Mouse (Mus musculus) cerebellum, adult (tissue): ENCODE results near the gene Atrnl1.

Experiments used
- ATAC-seq: cut with Nextera tagmentation; 2 replicates; pipeline ENCODE4 v1.9.2; 2017; ENCODE audit warnings: mild to moderate bottlenecking, moderate library complexity, mixed read lengths; ENCODE audit not compliant: insufficient number of reproducible peaks, low FRiP score, low TSS enrichment

The Atrnl1 gene

GRCm38 (mm10) chr19:57610476-57611261 is at the start of gene Atrnl1:
TSS of gene Atrnl1 (plus strand) at chr19:57611034.
- ATAC-seq, result peak; percentile 55

GRCm38 (mm10) chr19:57561486-57561885 is 49.3 kb upstream of the Atrnl1 start:
- ATAC-seq, result no peak

DNA sequence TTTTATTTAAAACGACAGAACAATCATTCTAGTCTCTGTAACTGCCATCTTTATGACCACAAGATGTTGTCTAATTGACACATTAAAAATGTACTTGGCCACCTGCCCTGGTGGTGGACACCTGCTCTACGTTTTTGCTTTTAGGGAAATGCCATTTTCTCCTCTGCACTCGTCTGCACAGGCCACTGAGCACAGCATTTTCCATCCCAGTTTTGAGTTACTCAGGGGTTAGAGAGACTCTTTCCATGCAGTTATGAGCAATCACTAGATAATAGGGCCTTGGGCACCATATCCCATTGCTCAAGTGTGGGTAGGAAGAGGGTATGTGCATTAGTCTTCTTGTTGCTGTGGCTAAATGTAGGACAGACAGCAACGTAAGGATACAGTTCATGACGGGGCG is 41.8 kb upstream of the Atrnl1 start:
- no peak for ATAC-seq

DNA sequence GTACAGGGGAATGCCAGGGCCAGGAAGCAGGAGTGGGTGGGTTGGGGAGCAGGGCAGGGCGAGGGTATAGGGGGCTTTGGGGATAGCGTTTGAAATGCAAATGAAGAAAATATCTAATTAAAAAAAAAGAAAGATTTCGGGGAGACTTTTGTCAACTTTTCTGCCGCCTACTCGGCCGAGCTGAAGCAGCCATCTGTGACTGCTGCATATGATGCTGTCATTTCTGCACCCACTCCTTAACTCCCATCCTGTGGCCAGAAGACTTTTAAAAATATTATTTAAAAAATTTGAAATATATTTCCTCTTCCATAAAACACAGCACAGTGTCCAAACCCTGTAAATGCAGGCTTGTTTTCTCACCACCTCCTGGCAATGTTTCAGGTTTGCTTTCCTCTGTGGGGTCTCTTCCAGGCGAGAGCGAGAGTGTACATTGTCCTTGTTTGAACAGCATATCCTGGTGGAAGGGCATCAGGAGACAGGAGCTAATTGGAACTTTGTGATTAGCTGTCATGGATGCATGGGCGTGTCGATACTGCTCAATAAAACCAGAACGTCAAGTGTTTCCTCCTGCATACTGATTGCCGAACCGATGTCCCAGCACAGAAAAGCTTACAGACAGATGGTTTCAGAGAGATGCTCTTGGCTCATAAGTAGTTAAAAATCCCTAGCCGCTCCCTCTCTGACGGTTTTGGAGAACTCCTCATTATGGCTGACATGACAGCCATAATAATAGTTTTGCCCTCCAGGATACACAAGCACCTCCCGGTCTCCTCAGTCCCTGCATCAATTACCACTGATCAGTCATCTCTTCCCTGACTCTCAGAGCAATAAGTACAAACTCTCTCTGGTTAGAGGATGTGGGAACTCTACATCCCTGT is 38.2 kb upstream of the Atrnl1 start:
- ATAC-seq, result no peak

- no peak for ATAC-seq
Measured at GRCm38 (mm10) chr19:57573470-57573869, 37.4 kb upstream of the Atrnl1 start.

GRCm38 (mm10) chr19:57575027-57575426 is 35.8 kb upstream of the Atrnl1 start:
- ATAC-seq, result no peak

DNA sequence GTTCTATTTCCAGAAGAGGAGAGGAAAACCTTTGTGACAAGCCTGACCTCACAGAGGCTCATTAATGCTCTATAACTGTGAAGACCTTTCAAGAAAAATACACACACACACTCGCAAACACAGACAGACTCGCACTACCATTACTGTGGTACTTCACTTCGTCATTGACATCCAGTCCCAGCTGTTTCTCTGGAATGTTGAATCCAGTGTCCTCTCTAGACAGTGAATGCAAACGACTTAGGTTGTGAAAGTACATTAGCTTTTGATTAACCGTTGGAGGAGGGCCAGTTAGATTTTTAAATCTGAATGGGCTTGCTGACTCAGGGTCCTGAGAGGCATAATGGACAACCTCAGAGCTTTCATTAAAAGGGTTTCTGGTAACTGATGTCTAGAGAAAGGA is 34.0 kb upstream of the Atrnl1 start:
- no peak for ATAC-seq

- ATAC-seq, result no peak
Measured at GRCm38 (mm10) chr19:57577256-57577655, 33.6 kb upstream of the Atrnl1 start.

- ATAC-seq, result no peak
Measured at GRCm38 (mm10) chr19:57580962-57581361, 29.9 kb upstream of the Atrnl1 start.

DNA sequence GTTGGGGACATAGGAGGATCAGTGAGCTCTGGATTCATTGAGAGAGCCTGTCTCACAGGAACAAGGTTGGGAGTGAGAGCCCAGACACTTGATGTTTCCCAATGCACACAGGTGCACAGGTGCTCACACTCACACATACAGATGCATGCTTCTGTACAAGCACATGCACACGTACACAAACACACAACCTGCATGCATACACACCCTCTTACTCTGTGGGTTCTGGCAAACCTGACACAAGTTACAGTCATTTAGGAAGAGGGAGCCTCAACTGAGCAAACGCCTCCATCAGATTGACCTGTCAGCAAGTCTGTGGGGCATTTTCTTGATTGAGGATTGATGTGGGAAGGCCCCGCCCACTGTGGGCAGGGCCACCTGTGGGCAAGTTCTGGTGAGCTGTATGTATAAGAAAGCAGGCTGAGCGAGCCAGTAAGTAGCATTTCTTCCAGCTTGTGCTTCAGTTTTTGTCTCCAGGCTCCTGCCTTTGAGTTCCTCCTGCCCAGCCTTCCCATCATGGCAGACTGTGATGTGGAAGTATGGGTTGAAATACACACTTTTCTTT is 25.5 kb upstream of the Atrnl1 start:
- no peak for ATAC-seq

GRCm38 (mm10) chr19:57586172-57586571 is 24.7 kb upstream of the Atrnl1 start:
- no peak for ATAC-seq

- ATAC-seq, result no peak
Measured at GRCm38 (mm10) chr19:57589516-57589915, 21.3 kb upstream of the Atrnl1 start.

DNA sequence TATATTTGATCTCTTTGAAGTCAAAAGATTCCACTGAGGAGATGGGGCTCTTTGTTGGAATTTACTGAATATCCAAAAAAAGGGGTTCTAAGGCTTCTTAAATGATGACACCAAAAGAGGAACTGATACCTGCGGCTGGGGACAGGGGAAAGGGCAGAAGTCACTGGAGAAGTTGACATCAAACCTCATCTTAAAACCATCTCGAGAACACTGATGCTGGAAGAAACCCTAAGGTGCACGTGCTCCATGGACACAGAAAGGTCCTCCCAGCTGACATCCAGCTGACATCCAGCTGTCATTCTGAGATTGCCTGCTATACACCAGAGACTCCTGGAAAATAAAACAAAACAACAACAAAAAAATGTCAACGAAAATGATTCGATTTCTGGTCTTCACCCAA is 19.9 kb upstream of the Atrnl1 start:
- ATAC-seq, result no peak

DNA sequence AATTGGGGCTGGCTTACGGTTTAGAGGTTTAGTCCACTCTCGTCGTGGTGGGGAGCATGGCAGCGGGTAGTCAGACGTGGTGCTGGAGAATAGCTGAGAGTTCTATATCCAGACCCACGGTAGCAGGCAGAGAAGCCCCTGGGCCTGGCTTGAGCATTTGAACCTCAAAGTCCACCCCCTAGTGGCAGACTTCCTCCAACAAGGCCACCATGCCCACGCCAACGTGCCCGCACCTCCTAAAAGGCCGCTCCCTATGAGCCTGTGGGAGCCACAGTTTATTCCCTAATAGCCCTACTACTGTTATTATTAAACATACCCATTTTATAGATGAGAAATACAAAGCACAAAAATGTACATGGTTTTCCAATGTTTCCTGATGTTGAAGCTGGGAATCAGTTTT is 19.2 kb upstream of the Atrnl1 start:
- ATAC-seq, result no peak

DNA sequence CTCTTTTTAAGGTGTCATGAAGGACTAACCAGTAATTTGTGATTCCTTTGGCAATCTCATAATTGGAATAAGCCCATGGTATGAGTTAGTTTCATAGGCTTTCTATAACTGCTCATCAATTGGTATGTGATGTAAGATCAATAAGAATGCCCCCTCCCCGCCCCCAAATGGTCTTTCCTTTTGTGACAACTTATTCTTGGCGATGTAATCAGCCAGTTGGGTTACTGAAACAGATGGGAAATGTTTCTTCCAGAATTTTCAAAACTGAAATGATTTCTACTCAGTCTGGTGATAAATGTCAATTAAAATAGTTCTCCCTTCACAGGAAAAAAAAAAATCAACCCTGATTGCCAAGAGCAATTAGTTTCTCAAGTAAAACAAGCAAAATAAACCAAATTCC is 18.5 kb upstream of the Atrnl1 start:
- ATAC-seq, result no peak

- ATAC-seq, result no peak
Measured at GRCm38 (mm10) chr19:57599126-57599525, 11.7 kb upstream of the Atrnl1 start.

DNA sequence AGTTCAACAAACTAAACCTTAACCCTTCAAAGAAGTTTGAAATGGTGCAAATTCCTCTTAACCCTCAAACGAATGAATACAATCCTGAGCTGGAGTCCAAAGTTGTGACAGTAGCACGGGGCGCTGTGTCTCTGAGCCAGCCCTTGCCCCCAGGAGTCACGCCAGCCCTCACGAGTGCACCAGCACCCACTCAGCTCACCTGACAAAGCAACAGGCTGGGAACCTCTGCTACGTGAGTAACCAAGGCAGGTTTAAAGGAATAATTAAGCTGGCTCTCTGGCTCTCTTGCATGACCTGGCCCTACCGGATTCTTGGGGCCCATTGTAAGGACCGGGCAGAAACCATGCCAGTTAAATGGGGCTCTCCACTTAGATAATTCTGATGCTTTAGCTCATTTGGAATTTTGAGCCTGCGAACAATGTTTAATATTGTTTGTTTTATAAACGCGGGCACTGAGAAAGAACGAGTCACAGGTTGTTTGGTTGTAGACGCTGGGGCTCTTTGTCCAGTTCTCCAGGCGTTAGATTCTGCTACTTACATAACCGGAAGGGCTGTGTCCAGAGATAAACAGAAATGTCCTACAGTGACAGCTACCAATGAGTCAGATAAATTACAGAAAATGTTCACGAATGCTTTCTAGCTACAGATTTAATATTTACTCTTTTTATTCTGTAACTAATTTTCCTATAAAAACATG is 10.5 kb upstream of the Atrnl1 start:
- no peak for ATAC-seq

DNA sequence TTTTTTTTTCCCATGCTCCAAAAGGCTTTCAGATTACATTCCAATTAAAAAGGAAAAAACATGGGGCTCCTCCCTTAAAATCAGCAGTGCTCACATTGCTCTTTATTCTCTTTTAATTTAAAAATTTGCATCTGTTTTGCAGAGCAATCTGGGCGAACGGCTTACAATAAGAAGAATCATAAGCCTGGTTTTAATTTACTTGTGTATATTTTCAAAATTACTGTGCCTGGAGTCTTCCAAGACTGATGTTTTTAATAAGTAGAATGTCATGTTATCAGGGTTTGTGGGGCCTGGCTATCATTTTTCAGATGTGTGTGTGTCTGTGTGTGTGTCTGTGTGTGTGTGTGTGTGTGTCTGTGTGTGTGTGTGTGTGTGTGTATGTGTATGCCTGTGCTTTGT is 9.9 kb upstream of the Atrnl1 start:
- ATAC-seq, result no peak

DNA sequence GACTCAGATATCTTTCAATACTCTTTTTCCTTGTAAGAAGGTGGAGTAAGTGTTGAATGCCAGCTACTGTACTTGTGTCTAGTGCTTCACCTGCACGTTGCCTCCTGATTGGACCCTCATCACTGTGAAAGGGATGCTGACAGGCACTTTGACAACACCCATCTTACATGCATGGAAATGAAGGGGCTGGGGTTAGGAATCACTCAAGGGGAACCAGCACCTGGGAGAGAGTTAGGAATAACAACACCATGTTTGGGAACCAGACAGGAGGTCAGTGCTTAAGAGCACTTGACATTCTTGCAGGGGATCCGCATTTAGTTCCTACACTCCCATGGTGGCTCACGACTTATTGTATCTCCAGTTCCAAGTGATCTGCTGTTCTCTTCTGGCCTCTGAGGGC is 7.2 kb upstream of the Atrnl1 start:
- ATAC-seq, result no peak

DNA sequence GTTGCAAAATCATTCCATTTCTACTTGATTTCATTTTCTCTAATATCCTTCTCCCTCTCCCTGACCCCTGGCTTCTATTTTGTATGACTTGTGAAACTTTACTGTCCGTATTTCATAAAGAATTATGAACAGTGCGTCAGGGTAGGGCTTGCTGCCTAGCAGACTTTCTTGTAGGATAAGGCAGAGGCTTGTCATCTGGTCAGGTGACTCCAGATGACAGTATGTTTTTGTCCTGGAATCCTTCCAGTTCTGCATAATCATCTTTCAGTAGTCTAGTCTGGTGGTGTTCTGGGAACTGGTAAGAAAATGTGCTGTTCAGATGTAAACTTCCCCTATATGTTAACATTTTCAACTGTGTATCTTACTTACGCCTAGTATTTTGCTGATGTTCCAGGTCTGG is 4.9 kb upstream of the Atrnl1 start:
- ATAC-seq, result no peak

GRCm38 (mm10) chr19:57606351-57606750 is 4.5 kb upstream of the Atrnl1 start:
- ATAC-seq, result no peak
